Mouse (Mus musculus) CH12.LX (cell line): ENCODE data around the gene Wdr24. TPM values are rescaled to one million over a fixed set of nuclear protein-coding genes. Genes with fewer than 3 reads are reported as not detected.
"Not testable (repeated sequence)": the region's sequence is repeated elsewhere in the genome, so short reads cannot be mapped to it uniquely, and the experiment has no call there.

ENCODE experiments used
- DNase-seq: peaks from one replicate; pipeline ENCODE4 v3.0.0-alpha.2; 2013; ENCODE audit errors: extremely low read depth
- H3K27ac ChIP-seq: 2 replicates; pipeline ENCODE4 v1.5.1; 2012; ENCODE audit warnings: low read depth, mild to moderate bottlenecking, control low read depth, moderate library complexity; ENCODE audit not compliant: insufficient read depth
- H3K27me3 ChIP-seq: replicated peaks from 2 replicates; pipeline ENCODE3; 2012; ENCODE audit warnings: inconsistent platforms
- H3K36me3 ChIP-seq, 2 experiments: replicated peaks in 1 of 2; 2 replicates each; pipeline versions ENCODE3 to v1.6.1; 2012; ENCODE audit warnings: inconsistent platforms in 1 of 2, low read length in 1 of 2, mild to moderate bottlenecking in 1 of 2, mixed read lengths in 1 of 2, moderate library complexity in 1 of 2; ENCODE audit not compliant: control insufficient read depth in 1 of 2, insufficient read depth in 1 of 2
- H3K4me1 ChIP-seq, 2 experiments: 2 replicates each; pipeline ENCODE4 v1.6.1; 2012; ENCODE audit warnings: inconsistent platforms in 1 of 2, moderate library complexity in 1 of 2; ENCODE audit not compliant: insufficient read depth in 2 of 2, control insufficient read depth in 1 of 2
- H3K4me2 ChIP-seq: 2 replicates; pipeline ENCODE4 v1.6.1; 2012; ENCODE audit warnings: low read depth, mild to moderate bottlenecking, control low read depth; ENCODE audit not compliant: poor library complexity, insufficient read depth, severe bottlenecking
- H3K4me3 ChIP-seq, 3 experiments: fragments of 150-350 bp in 1 of 3; sonication (generic) in 1 of 3; replicated peaks in 1 of 3; 2 replicates each; pipeline versions ENCODE3 to v1.5.1; 2011 to 2012; ENCODE audit warnings: low read depth in 2 of 3, low read length in 2 of 3, mild to moderate bottlenecking in 2 of 3, moderate library complexity in 2 of 3, control low read depth in 1 of 3, improper control_type of control experiment in 1 of 3, inconsistent platforms in 1 of 3, mixed read lengths in 1 of 3; ENCODE audit not compliant: poor library complexity in 1 of 3
- H3K79me2 ChIP-seq: replicated peaks from 2 replicates; pipeline ENCODE4 v1.6.1; 2012; ENCODE audit warnings: mild to moderate bottlenecking, moderate library complexity; ENCODE audit not compliant: control insufficient read depth, poor library complexity, insufficient read depth, severe bottlenecking; ENCODE audit errors: extremely low read depth
- H3K9ac ChIP-seq: 2 replicates; pipeline ENCODE4 v1.6.1; 2012; ENCODE audit warnings: low read depth, mild to moderate bottlenecking, control low read depth, moderate library complexity; ENCODE audit not compliant: insufficient read depth
- H3K9me3 ChIP-seq: replicated peaks from 2 replicates; pipeline ENCODE3; 2012; ENCODE audit warnings: low read length, inconsistent platforms, mixed read lengths
- BHLHE40 ChIP-seq: IDR thresholded peaks from 2 replicates; pipeline ENCODE4 v1.6.1; 2011; ENCODE audit warnings: mild to moderate bottlenecking, low read depth, low read length, improper control_type of control experiment
- CHD2 ChIP-seq: IDR thresholded peaks from 2 replicates; pipeline ENCODE4 v1.6.1; 2011; ENCODE audit warnings: low read length, improper control_type of control experiment
- CTCF ChIP-seq, 2 experiments: IDR thresholded peaks in 1 of 2; conservative IDR thresholded peaks in 1 of 2; 2 replicates each; pipeline ENCODE4 v1.5.1; 2011 to 2012; ENCODE audit warnings: low read depth in 2 of 2, low read length in 2 of 2, improper control_type of control experiment in 1 of 2, inconsistent platforms in 1 of 2, mild to moderate bottlenecking in 1 of 2, moderate library complexity in 1 of 2
- JUN ChIP-seq: IDR thresholded peaks from 2 replicates; pipeline ENCODE4 v1.6.1; 2011; ENCODE audit warnings: low read depth, mild to moderate bottlenecking, low read length, improper control_type of control experiment, moderate library complexity; ENCODE audit not compliant: insufficient read depth
- JUND ChIP-seq: conservative IDR thresholded peaks from 2 replicates; pipeline ENCODE4 v1.6.1; 2011; ENCODE audit warnings: low read depth, low read length, improper control_type of control experiment
- MAX ChIP-seq: IDR thresholded peaks from 2 replicates; pipeline ENCODE4 v1.6.1; 2011; ENCODE audit warnings: low read length, improper control_type of control experiment
- MAZ ChIP-seq: IDR thresholded peaks from 2 replicates; pipeline ENCODE4 v1.6.1; 2012; ENCODE audit warnings: low read depth, mild to moderate bottlenecking, inconsistent platforms, low read length, improper control_type of control experiment, moderate library complexity
- MEF2A ChIP-seq: IDR thresholded peaks from 2 replicates; pipeline ENCODE4 v1.6.1; 2014; ENCODE audit warnings: low read depth, mild to moderate bottlenecking, inconsistent platforms, low read length, improper control_type of control experiment, borderline replicate concordance
- MYC ChIP-seq: IDR thresholded peaks from 2 replicates; pipeline ENCODE4 v1.6.1; 2011; ENCODE audit warnings: low read depth, mild to moderate bottlenecking, improper control_type of control experiment, low read length
- NELFE ChIP-seq: IDR thresholded peaks from 2 replicates; pipeline ENCODE4 v1.6.1; 2011; ENCODE audit warnings: low read depth, low read length, improper control_type of control experiment
- PAX5 ChIP-seq: IDR thresholded peaks from 2 replicates; pipeline ENCODE4 v1.6.1; 2012; ENCODE audit warnings: low read length, inconsistent platforms, mixed read lengths
- POLR2AphosphoS2 ChIP-seq: IDR thresholded peaks from 2 replicates; pipeline ENCODE4 v1.6.1; 2011; ENCODE audit warnings: low read depth, low read length, improper control_type of control experiment
- TBP ChIP-seq: conservative IDR thresholded peaks from 2 replicates; pipeline ENCODE4 v1.6.1; 2011; ENCODE audit warnings: low read depth, low read length, improper control_type of control experiment
- TCF12 ChIP-seq: IDR thresholded peaks from 2 replicates; pipeline ENCODE4 v1.6.1; 2014; ENCODE audit warnings: low read depth, mild to moderate bottlenecking, inconsistent platforms, low read length, improper control_type of control experiment
- UBTF ChIP-seq: IDR thresholded peaks from 2 replicates; pipeline ENCODE4 v1.6.1; 2012; ENCODE audit warnings: low read depth, mild to moderate bottlenecking, inconsistent platforms, low read length, improper control_type of control experiment, moderate library complexity
- USF1 ChIP-seq: IDR thresholded peaks from 2 replicates; pipeline ENCODE4 v1.6.1; 2014; ENCODE audit warnings: low read depth, mild to moderate bottlenecking, inconsistent platforms, low read length, improper control_type of control experiment
- USF2 ChIP-seq: conservative IDR thresholded peaks from 2 replicates; pipeline ENCODE4 v1.6.1; 2011; ENCODE audit warnings: low read depth, low read length, improper control_type of control experiment
- ZC3H11A ChIP-seq: IDR thresholded peaks from 2 replicates; pipeline ENCODE4 v1.6.1; 2012; ENCODE audit warnings: low read depth, mild to moderate bottlenecking, inconsistent platforms, low read length, improper control_type of control experiment
- ZMIZ1 ChIP-seq: IDR thresholded peaks from 2 replicates; pipeline ENCODE4 v1.6.1; 2012; ENCODE audit warnings: low read depth, mild to moderate bottlenecking, inconsistent platforms, low read length, improper control_type of control experiment
- dilution Hi-C: fragments of 300-500 bp; cut with MboI; formaldehyde crosslinking; loops from 2 replicates; pipeline ENCODE4 v1.14.3; 2020; ENCODE audit warnings: low sequenced_read_pairs; ENCODE audit not compliant: extremely low pct_unique_long_range_greater_than_20kb, extremely low pct_ligation_motif_present
- in situ Hi-C: fragments of 300-500 bp; cut with MboI; formaldehyde crosslinking; loops from 3 replicates; pipeline ENCODE4 v1.14.3; 2019; ENCODE audit warnings: low sequenced_read_pairs, low pct_ligation_motif_present, low pct_unique_long_range_greater_than_20kb, mixed read lengths
- polyA plus RNA-seq: library from polyadenylated mRNA; unstranded; fragments of >175 nt; gene quantifications from 2 replicates; pipeline ENCODE4 v1.2.1, GENCODE M21; 2012; ENCODE audit warnings: low read depth; ENCODE audit not compliant: insufficient read length
- total RNA-seq, 2 experiments: library from RNA; depleted of rRNA; stranded (reverse); fragments of 300-350 nt in 1 of 2; fragments of >200 nt in 1 of 2; gene quantifications; 2 replicates each; pipeline ENCODE4 v1.2.3; 2012 to 2014

Wdr24 gene
- total and polyA plus RNA-seq, 3 experiments, result 20.4 to 28.6 (median 20.9) TPM

- dilution Hi-C loops (no loop called here), in situ Hi-C loops (no loop called here)
- H3K9ac ChIP-seq, result no peak overlapping the region
- H3K9me3 ChIP-seq, result no peaks in the 10 kb centered on the region
- no peaks in the 10 kb centered on the region for H3K36me3 ChIP-seq
- no peak overlapping the region for H3K4me2 ChIP-seq
- H3K79me2 ChIP-seq, result no peaks in the 10 kb centered on the region
- no peak for DNase-seq
- no peak for TF ChIP-seq PAX5
- TF ChIP-seq BHLHE40, result no peak
- TF ChIP-seq UBTF, result no peak
- TF ChIP-seq USF1, result no peak
- TF ChIP-seq CHD2, result no peak
- no peak for TF ChIP-seq JUN
- no peak for TF ChIP-seq MAZ
- TF ChIP-seq USF2, result no peak
- TF ChIP-seq JUND, result no peak
- no peak for TF ChIP-seq TCF12
- no peak for TF ChIP-seq CTCF (conservative IDR thresholded peaks at IDR 0.05 in 1 of 2, IDR thresholded peaks at IDR 0.05 in 1 of 2; ENCODE audit: low read depth in 2 of 2, low read length in 2 of 2)
- TF ChIP-seq ZMIZ1, result no peak
- TF ChIP-seq POLR2AphosphoS2, result no peak
- TF ChIP-seq MEF2A, result no peak
- TF ChIP-seq ZC3H11A, result no peak
- no peak for TF ChIP-seq MAX
- TF ChIP-seq TBP, result no peak
- no peak for TF ChIP-seq MYC
- no peak for TF ChIP-seq NELFE
- peaks cover 60% of the 10 kb centered on the region for H3K27me3 ChIP-seq
- H3K4me3 ChIP-seq, result no peak overlapping the region
- H3K4me1 ChIP-seq, result peaks cover 6 to 21% of the 10 kb centered on the region in 2 experiments; a peak in 3 of 4 replicates
- no peak overlapping the region for H3K27ac ChIP-seq
These were observed 46.5 kb downstream of the Wdr24 start for GRCm38 (mm10) chr17:25869954-25870353.

GRCm38 (mm10) chr17:25871566-25871965, 48.1 kb downstream of the Wdr24 start:
- Histone ChIP-seq H3K27me3 (peaks cover 47% of the 10 kb centered on the region), H3K4me1 (peaks cover 9 to 29% of the 10 kb centered on the region in 2 experiments)
- H3K9ac ChIP-seq, DNase-seq, H3K9me3 ChIP-seq, H3K27ac ChIP-seq, H3K4me3 ChIP-seq, in situ Hi-C loops, H3K36me3 ChIP-seq, H3K4me2 ChIP-seq, dilution Hi-C loops, H3K79me2 ChIP-seq: not testable (repeated sequence)
